Mouse (Mus musculus) kidney, postnatal 36 days (tissue): ENCODE data around the gene Cdc14b.

Source experiments
- DNase-seq, 2 experiments: peaks; one replicate each; pipeline ENCODE4 v3.0.0; 2021 to 2022; ENCODE audit warnings: mixed read lengths in 2 of 2

Cdc14b gene

GRCm38 (mm10) chr13:64235062-64235715 is 39.9 kb downstream of the Cdc14b start:
- no peak for DNase-seq

DNA sequence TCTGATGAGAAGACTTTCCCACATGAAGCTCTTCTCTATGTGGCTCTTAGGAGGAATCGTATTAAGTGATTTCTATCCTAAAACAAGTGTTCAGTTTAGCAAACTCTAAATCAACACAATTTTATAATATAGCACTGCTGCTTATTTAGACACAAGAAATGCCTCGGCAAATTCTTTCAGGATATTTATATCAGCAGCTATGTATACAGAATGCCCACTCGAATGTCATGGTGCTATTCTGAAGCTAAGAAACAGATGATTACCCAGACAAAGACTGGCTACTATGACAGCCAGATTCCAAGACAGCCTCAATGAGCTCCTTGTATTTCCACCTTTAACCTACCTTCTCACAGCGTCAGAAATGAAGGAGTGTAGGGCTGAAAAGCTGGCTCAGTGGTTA is 42.0 kb downstream of the Cdc14b start:
- no peak for DNase-seq

- no peak for DNase-seq
Observed at GRCm38 (mm10) chr13:64226725-64227124, 48.4 kb downstream of the Cdc14b start.

GRCm38 (mm10) chr13:64225738-64226137 is 49.4 kb downstream of the Cdc14b start:
- no peak for DNase-seq

- no peak for DNase-seq
Observed at GRCm38 (mm10) chr13:64214891-64215290, 60.2 kb downstream of the Cdc14b start.

DNA sequence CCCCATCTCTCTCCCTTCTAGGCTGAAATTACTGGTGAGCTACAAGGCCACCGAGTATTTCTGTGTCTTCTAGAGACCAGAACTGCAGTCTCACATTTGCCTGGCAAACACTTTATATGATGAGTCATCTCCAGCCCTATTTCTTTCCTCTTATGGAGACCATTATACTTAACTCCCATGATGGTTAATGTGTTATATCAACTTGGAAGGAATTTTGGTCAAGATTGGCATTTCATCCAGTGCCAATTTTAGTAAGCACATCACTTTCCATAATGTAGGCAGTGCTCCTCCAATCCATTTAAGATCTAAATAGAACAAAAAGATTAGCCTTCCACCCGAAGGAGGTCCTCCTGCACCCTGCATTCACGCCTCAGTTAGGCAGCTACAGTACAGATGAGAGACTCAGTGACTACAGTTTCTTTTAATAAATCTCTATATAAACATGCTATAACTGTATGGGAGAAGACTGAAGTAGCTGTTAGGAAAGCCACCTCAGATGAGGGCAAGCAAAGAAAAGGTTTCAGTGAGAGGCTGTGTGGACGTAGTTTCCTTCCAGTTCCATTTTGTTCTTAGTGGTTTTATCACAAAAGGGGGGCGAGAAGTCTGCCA is 63.0 kb downstream of the Cdc14b start:
- no peak for DNase-seq

GRCm38 (mm10) chr13:64208146-64208545 is 66.9 kb downstream of the Cdc14b start:
- no peak for DNase-seq

DNA sequence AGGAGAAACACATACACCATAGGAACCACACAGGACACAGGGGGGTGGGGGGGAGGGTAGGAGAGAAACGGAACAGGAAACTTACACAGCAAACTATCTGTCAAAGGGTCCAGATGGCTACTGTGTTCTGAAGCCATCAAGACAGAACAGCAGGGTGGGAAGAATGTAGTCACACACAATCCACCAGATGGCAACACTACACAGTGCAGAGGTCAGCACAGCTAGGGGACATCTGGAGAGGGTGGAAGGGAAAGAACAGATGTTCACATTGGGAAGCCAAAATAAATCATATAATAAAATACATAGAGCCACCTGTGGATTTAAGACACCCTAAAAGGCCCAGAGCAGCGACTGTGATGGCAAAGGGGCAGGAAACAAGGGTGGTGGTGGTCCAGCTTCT is 69.9 kb downstream of the Cdc14b start:
- peak; percentile 11 to 27 for DNase-seq

GRCm38 (mm10) chr13:64204726-64205125 is 70.4 kb downstream of the Cdc14b start:
- peak; percentile 60 to 80 for DNase-seq

DNA sequence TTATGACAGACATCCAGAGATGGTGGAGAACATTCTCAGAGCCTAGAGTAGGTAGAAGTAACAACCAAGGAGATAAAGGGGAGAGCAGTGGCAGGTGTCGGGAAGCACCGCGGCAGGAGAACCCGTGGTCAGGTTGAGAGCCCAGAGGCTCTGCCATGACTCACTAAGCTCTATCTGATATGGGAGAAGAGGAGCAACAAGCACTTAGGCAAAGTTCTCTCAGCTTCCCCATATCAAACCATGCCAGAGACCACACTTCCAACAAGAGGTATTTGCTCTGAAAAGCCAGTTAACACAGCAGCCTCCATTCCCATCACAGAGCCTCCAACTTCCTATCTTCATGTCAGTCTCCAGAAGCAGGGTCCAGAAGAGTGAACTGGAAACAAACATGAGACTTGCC is 74.2 kb downstream of the Cdc14b start:
- no peak for DNase-seq

GRCm38 (mm10) chr13:64198310-64198709 is 76.8 kb downstream of the Cdc14b start:
- DNase-seq: no peak

GRCm38 (mm10) chr13:64197899-64198298 is 77.2 kb downstream of the Cdc14b start:
- DNase-seq: no peak

DNA sequence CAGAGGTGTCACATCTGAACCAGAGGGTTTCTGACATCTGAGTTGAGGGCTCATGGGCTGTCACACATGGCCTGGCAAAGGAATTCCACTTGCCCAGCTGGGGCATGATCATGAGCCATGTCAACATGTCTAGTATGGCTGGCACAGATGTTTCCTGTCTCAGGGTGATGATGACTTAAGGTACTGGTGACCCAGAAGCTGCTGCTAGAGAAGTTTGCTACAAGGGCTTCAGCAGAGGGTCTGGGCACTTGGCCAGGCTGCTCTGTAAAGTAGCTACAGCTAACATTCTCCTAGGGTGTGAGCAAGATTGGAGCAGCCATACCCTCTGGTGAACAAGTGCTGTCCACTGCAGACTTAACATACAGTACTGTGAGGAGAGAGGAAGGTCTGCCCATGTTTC is 88.0 kb downstream of the Cdc14b start:
- DNase-seq: no peak

GRCm38 (mm10) chr13:64186516-64186915 is 88.6 kb downstream of the Cdc14b start:
- DNase-seq: no peak

DNA sequence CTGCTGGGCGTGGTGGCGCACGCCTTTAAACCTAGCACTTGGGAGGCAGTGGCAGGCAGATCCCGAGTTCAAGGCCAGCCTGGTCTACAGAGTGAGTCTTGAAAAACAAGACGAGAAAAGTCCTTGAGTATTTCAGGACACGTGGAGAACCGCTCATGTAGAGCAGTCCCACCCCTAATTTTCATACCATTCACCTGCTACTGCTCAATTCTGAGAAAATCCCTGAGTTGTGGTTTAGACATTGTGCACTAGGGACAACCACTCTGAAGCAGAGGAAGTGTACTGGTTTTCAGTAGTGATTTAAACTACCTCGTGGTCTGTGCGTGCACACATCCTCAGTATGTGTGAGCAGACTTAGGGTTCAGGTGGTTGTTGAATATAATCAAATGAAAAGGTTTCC is 89.5 kb downstream of the Cdc14b start:
- no peak for DNase-seq

- no peak for DNase-seq
Observed at GRCm38 (mm10) chr13:64185176-64185575, 89.9 kb downstream of the Cdc14b start.

DNA sequence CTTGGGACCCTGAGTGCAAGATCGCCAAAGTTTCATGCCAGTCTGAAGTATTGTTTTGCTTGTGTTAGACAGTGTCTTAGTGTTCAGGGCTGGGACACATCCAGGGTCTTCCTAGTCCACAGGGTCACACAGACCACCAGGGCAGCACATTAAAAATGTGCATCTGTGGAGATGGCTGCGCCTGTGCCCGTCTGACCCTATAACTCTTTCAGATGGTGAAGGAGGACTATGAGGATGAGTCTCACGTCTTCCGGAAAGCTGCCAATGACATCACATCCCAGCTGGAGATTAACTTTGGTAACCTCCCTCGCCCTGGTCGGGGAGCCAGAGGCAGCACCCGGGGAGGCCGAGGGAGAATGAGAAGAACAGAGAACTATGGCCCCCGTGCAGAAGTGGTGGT is 90.7 kb downstream of the Cdc14b start:
- no peak for DNase-seq

DNA sequence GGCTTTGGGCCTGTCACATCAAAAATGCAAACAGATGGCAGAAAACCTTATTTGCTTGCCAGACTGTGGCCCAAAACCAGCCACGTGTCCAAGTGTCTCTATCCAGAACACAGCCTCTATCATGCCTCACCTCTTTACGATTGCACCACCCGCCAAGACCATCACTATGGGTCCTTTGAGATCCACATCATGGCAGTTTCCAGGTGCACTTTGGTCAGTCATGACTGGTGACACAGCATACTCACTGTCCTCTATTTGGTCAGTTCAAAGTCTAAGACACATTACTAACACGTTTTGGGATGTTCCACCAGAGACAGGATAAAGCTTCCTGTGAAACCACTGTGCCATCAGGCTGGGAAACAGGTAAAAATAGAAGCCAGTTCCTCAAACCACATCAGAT is 91.5 kb downstream of the Cdc14b start:
- DNase-seq: peak in 1 of 2 experiments; percentile 21

- no peak for DNase-seq
Observed at GRCm38 (mm10) chr13:64182091-64182490, 93.0 kb downstream of the Cdc14b start.

- DNase-seq: peak; percentile 79 to 86
Observed at GRCm38 (mm10) chr13:64180888-64181287, 94.2 kb downstream of the Cdc14b start.

DNA sequence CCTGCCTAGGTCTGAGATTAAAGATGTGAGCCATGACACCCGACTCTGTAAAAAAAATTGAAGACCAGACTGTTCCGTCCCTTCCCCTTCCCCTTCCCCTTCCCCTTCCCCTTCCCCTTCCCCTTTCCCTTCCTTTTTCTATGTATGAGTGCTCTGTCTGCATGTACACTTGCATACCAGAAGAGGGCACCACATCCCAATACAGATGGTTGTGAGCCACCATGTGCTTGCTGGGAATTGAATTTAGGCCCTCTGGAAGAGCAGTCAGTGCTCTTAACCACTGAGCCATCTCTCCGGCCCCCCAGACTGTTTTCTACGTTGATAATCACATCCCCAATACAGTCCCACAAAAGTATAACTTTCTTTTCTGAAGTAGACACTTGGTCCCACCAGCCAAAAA is 94.8 kb downstream of the Cdc14b start:
- DNase-seq: no peak

GRCm38 (mm10) chr13:64178746-64179652 is 96.1 kb downstream of the Cdc14b start:
- DNase-seq: no peak

GRCm38 (mm10) chr13:64178000-64178399 is 97.1 kb downstream of the Cdc14b start:
- DNase-seq: no peak

DNA sequence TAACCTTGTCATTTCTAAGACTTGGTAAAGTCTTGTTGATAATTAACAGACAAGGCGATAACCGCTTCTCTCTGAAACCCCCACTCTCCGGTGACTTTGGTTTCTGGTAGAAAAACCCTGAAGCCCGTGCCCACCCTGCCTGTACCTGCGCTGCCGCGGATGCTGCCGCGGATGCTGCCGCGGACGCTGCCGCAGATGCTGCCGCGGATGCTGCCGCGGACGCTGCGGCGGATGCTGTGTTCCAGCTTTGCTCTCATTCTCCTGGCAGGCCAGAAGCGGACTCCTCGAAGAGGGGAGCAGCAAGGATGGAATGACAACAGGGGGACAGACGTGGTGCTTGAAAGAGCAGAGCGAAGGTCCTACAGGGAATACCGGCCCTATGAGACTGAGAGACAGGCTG is 105.3 kb downstream of the Cdc14b start:
- DNase-seq: no peak
